Mouse (Mus musculus): ENCODE results near the gene Yju2.

DNA sequence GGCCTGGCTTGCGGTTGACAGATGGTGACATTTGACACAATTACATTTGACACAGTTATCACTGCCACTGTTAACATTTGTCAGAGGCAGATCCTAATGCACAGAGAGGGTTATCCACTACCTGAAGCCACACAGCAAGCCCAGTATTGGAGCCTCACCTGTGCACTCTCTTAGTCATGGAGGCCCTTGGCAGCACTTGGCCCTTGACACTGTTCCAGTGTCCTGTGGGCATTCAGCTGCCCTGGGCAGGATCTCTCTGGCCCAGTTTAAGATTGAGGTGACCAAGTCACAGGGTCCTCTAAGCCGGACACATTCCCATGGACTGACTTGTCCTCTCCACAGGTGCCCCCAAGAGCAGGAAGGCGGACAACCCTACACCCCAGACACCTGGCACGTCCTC lies 8.3 kb downstream of the Yju2 start:
- no peak for TF ChIP-seq POLR2A (IDR thresholded peaks at IDR 0.05; ENCODE audit: extremely low read depth, insufficient read depth, low read length)
- TF ChIP-seq CTCF (IDR thresholded peaks at IDR 0.05; ENCODE audit: low read depth, low read length) = no peak

All from liver, adult 2 months (tissue).